ENCODE assay signal across 31 mouse cellular contexts in genomic region chr19:19220826-19221225, GRCm38 (mm10).
DNase-seq lines count a peak whose midpoint lies in the region; ATAC-seq and TF ChIP-seq lines count a peak whose summit lies in the region.
"Had no signal": no experiment of that assay in that cellular context is flagged by ENCODE, and none has a peak within 500 bp of the region (broad histone marks: within the 10 kb centered on the region; RNA-seq: fewer than 3 reads in every experiment).

No protein-coding gene starts in this region.

- 55% methylated on average over 6 of the region's 6 CpGs for WGBS in forebrain, postnatal 0 days
- 92% methylated on average over 6 of the region's 6 CpGs for WGBS in forebrain, embryonic 13.5 days
- WGBS in stomach, postnatal 0 days = 87% methylated on average over 6 of the region's 6 CpGs

- no peaks in the 10 kb centered on the region for H3K36me3 ChIP-seq in forebrain, postnatal 0 days (ENCODE audit: insufficient read depth)
- H3K36me3 ChIP-seq in forebrain, embryonic 13.5 days (ENCODE audit: poor library complexity, severe bottlenecking) = no peaks in the 10 kb centered on the region
- H3K36me3 ChIP-seq in stomach, postnatal 0 days (ENCODE audit: control insufficient read depth, insufficient read depth, low read length) = no peaks in the 10 kb centered on the region
- H3K36me3 ChIP-seq: embryonic facial prominence, embryonic 10.5 days; embryonic facial prominence, embryonic 13.5 days; forebrain, embryonic 12.5 days; G1E; heart, embryonic 10.5 days; heart, embryonic 13.5 days; hindbrain, embryonic 10.5 days; hindbrain, embryonic 13.5 days; intestine, embryonic 15.5 days had no signal

- H3K4me3 ChIP-seq in forebrain, postnatal 0 days (ENCODE audit: low read depth, low read length) = no peak overlapping the region
- H3K4me3 ChIP-seq in forebrain, embryonic 13.5 days = no peak overlapping the region
- no peak overlapping the region for H3K4me3 ChIP-seq in layer of hippocampus, adult 2 months
- no peak overlapping the region for H3K4me3 ChIP-seq in stomach, postnatal 0 days (ENCODE audit: low read depth, low read length)
- H3K4me3 ChIP-seq: embryonic facial prominence, embryonic 10.5 days; embryonic facial prominence, embryonic 13.5 days; erythroblast, embryonic 14.5 days; forebrain, embryonic 12.5 days; heart, adult 2 months; heart, embryonic 10.5 days; heart, embryonic 13.5 days; hindbrain, embryonic 10.5 days; hindbrain, embryonic 13.5 days; intestine, embryonic 15.5 days had no signal

- no peaks in the 10 kb centered on the region for H3K9me3 ChIP-seq in forebrain, postnatal 0 days (ENCODE audit: low read length)
- no peaks in the 10 kb centered on the region for H3K9me3 ChIP-seq in forebrain, embryonic 13.5 days (replicated peaks)
- no peaks in the 10 kb centered on the region for H3K9me3 ChIP-seq in stomach, postnatal 0 days (ENCODE audit: control insufficient read depth, low read length)
- H3K9me3 ChIP-seq: embryonic facial prominence, embryonic 10.5 days; embryonic facial prominence, embryonic 13.5 days; forebrain, embryonic 12.5 days; G1E; heart, embryonic 10.5 days; heart, embryonic 13.5 days; hindbrain, embryonic 10.5 days; hindbrain, embryonic 13.5 days; intestine, embryonic 15.5 days had no signal

- no peak for TF ChIP-seq CTCF in forebrain, postnatal 0 days (IDR thresholded peaks at IDR 0.05; ENCODE audit: low read depth)
- no peak for TF ChIP-seq CTCF in layer of hippocampus, adult 2 months (conservative IDR thresholded peaks at IDR 0.05)
- TF ChIP-seq CTCF in stomach, postnatal 0 days (IDR thresholded peaks at IDR 0.05; ENCODE audit: low read depth) = no peak

- peak; percentile 20 for DNase-seq in forebrain, postnatal 0 days
- DNase-seq in layer of hippocampus, adult 2 months (ENCODE audit: low spot score in 2 of 2) = peak; percentile 25 to 39
- no peak for DNase-seq in layer of hippocampus, postnatal 36 days
- DNase-seq in layer of hippocampus, adult 9-11 months = peak; percentile 9
- DNase-seq in stomach, postnatal 0 days (ENCODE audit: low spot score) = no peak
- DNase-seq: adrenal gland, postnatal 10 days; adrenal gland, postnatal 36 days; B cell, adult 2 months; cerebellum, adult 11-12 months; cerebellum, adult 8-10 months; cerebellum, postnatal 10 days; cerebellum, postnatal 36 days; embryo, embryonic 11 days; gastrocnemius, postnatal 10 days; gastrocnemius, postnatal 36 days; heart, adult 2 months; heart, postnatal 36 days had no signal

- H3K4me2 ChIP-seq in forebrain, postnatal 0 days (ENCODE audit: low read depth) = no peak overlapping the region
- no peak overlapping the region for H3K4me2 ChIP-seq in forebrain, embryonic 13.5 days
- no peak overlapping the region for H3K4me2 ChIP-seq in stomach, postnatal 0 days (replicated peaks; ENCODE audit: low read depth)
- H3K4me2 ChIP-seq: embryonic facial prominence, embryonic 13.5 days; forebrain, embryonic 12.5 days; heart, embryonic 13.5 days; hindbrain, embryonic 13.5 days; intestine, embryonic 15.5 days had no signal

- ATAC-seq in forebrain, postnatal 0 days = no peak
- ATAC-seq in forebrain, embryonic 13.5 days = no peak
- no peak for ATAC-seq in stomach, postnatal 0 days (ENCODE audit: low FRiP score, low TSS enrichment)
- ATAC-seq: hindbrain, embryonic 16.5 days; intestine, embryonic 15.5 days; Patski had no signal

- H3K27me3 ChIP-seq in forebrain, postnatal 0 days (ENCODE audit: insufficient read depth, low read length) = no peaks in the 10 kb centered on the region
- no peaks in the 10 kb centered on the region for H3K27me3 ChIP-seq in forebrain, embryonic 13.5 days
- no peaks in the 10 kb centered on the region for H3K27me3 ChIP-seq in stomach, postnatal 0 days (ENCODE audit: control insufficient read depth, insufficient read depth, low read length)
- H3K27me3 ChIP-seq: CH12.LX; embryonic facial prominence, embryonic 13.5 days; forebrain, embryonic 12.5 days; heart, embryonic 13.5 days; hindbrain, embryonic 13.5 days; intestine, embryonic 15.5 days had no signal

- H3K9ac ChIP-seq in forebrain, postnatal 0 days = no peak overlapping the region
- H3K9ac ChIP-seq in forebrain, embryonic 13.5 days = no peak overlapping the region
- no peak overlapping the region for H3K9ac ChIP-seq in stomach, postnatal 0 days (ENCODE audit: low read length)
- H3K9ac ChIP-seq: embryonic facial prominence, embryonic 13.5 days; forebrain, embryonic 12.5 days; heart, embryonic 13.5 days; hindbrain, embryonic 13.5 days; intestine, embryonic 15.5 days had no signal

- H3K4me1 ChIP-seq in forebrain, postnatal 0 days (ENCODE audit: insufficient read depth) = no peaks in the 10 kb centered on the region
- H3K4me1 ChIP-seq in forebrain, embryonic 13.5 days = no peaks in the 10 kb centered on the region
- no peaks in the 10 kb centered on the region for H3K4me1 ChIP-seq in stomach, postnatal 0 days (replicated peaks; ENCODE audit: control insufficient read depth, insufficient read depth)
- H3K4me1 ChIP-seq: embryonic facial prominence, embryonic 10.5 days; embryonic facial prominence, embryonic 13.5 days; forebrain, embryonic 12.5 days; hindbrain, embryonic 10.5 days; hindbrain, embryonic 13.5 days; intestine, embryonic 15.5 days had no signal

- TF ChIP-seq EP300 in stomach, postnatal 0 days (optimal IDR thresholded peaks at IDR 0.05) = no peak

- H3K27ac ChIP-seq in forebrain, postnatal 0 days (ENCODE audit: low read depth, low read length) = no peak overlapping the region
- H3K27ac ChIP-seq in forebrain, embryonic 13.5 days = no peak overlapping the region
- no peak overlapping the region for H3K27ac ChIP-seq in layer of hippocampus, adult 2 months
- H3K27ac ChIP-seq in stomach, postnatal 0 days (replicated peaks) = no peak overlapping the region
- H3K27ac ChIP-seq: embryonic facial prominence, embryonic 10.5 days; embryonic facial prominence, embryonic 13.5 days; forebrain, embryonic 12.5 days; heart, adult 2 months; heart, embryonic 10.5 days; heart, embryonic 13.5 days; hindbrain, embryonic 10.5 days; hindbrain, embryonic 13.5 days; intestine, embryonic 15.5 days had no signal

Comparison
In these comparisons a context has a peak if more than half of its experiments do, and no peak if none do; other contexts are left out.
1. DNase-seq: peak in forebrain, postnatal 0 days (single experiment), layer of hippocampus, adult 2 months (2 of 2) and layer of hippocampus, adult 9-11 months (single experiment); none in layer of hippocampus, postnatal 36 days (0 of 2) and stomach, postnatal 0 days (single experiment).